Mouse (Mus musculus) common myeloid progenitor, adult 5-6 weeks (primary cell): ENCODE results near the gene Bcl2a1c. TPM values are rescaled to one million over a fixed set of nuclear protein-coding genes. Genes with fewer than 3 reads are reported as not detected.
A peak's percentile ranks its signal among the peaks of the same experiment; 100 is the strongest.
"Not testable (repeated sequence)": the region's sequence is repeated elsewhere in the genome, so short reads cannot be mapped to it uniquely, and the experiment has no call there.

Source experiments
- ATAC-seq: replicated peaks from 2 replicates; pipeline ENCODE4 v1.8.0; 2016; ENCODE audit warnings: low read depth, mild to moderate bottlenecking, moderate TSS enrichment, inconsistent platforms; ENCODE audit not compliant: poor library complexity, severe bottlenecking
- total RNA-seq: library from RNA; stranded (forward); fragments of 200-1000, 187-1606 nt; gene quantifications from 2 replicates; pipeline ENCODE4 v1.2.3, GENCODE M21; 2017

Bcl2a1c gene
- total RNA-seq: not detected in 2 replicates

- ATAC-seq: peak; percentile 85
These were observed at the start of gene Bcl2a1c for GRCm38 (mm10) chr9:114329855-114330254. Gene Bcl2a1c (plus strand): TSS chr9:114330135.

GRCm38 (mm10) chr9:114305957-114306356, 24.0 kb upstream of the Bcl2a1c start:
- not testable (repeated sequence) for ATAC-seq

- not testable (repeated sequence) for ATAC-seq
These were observed 18.2 kb upstream of the Bcl2a1c start for GRCm38 (mm10) chr9:114311752-114312151.

- ATAC-seq: peak; percentile 97
These were observed 11.9 kb upstream of the Bcl2a1c start for GRCm38 (mm10) chr9:114318021-114318420.

GRCm38 (mm10) chr9:114326011-114326748, 3.8 kb upstream of the Bcl2a1c start:
- ATAC-seq: peak; percentile 54; the same call in 1 of the 2 replicates

- not testable (repeated sequence) for ATAC-seq
These were observed 1.6 kb upstream of the Bcl2a1c start for GRCm38 (mm10) chr9:114328332-114328731.

GRCm38 (mm10) chr9:114367783-114368470, 38.0 kb downstream of the Bcl2a1c start:
- ATAC-seq: peak; percentile 84

- no peak for ATAC-seq
These were observed 38.5 kb downstream of the Bcl2a1c start for GRCm38 (mm10) chr9:114368471-114368858.

- peak; percentile 71 for ATAC-seq
These were observed 39.5 kb downstream of the Bcl2a1c start for GRCm38 (mm10) chr9:114369389-114369788.

GRCm38 (mm10) chr9:114371717-114372116, 41.8 kb downstream of the Bcl2a1c start:
- ATAC-seq: not testable (repeated sequence)

GRCm38 (mm10) chr9:114375276-114375962, 45.5 kb downstream of the Bcl2a1c start:
- ATAC-seq: peak; percentile 40

- peak; percentile 33 for ATAC-seq
These were observed 47.2 kb downstream of the Bcl2a1c start for GRCm38 (mm10) chr9:114377168-114377567.

- ATAC-seq: no peak
These were observed 49.9 kb downstream of the Bcl2a1c start for GRCm38 (mm10) chr9:114379871-114380270.

Other genes with a start within 250 kb of the Bcl2a1c start
- gene Crtap, start 60.5 kb downstream of the Bcl2a1c start, total RNA-seq: 31.3 and 36.8 TPM in 2 replicates
- gene Glb1, start 70.9 kb downstream of the Bcl2a1c start, total RNA-seq: 29.5 and 30.6 TPM in 2 replicates
- 4.7 and 6.4 TPM in 2 replicates for gene Tmppe, start 71.0 kb downstream of the Bcl2a1c start, total RNA-seq
- not detected in 2 replicates for gene Ccr4, start 174.8 kb downstream of the Bcl2a1c start, total RNA-seq
- gene C130032M10Rik, start 185.6 kb downstream of the Bcl2a1c start, total RNA-seq: not detected in 2 replicates
- gene Trim71, start 234.2 kb downstream of the Bcl2a1c start, total RNA-seq: 0.09 TPM in 1 of 2 replicates, not detected in the other